Mouse (Mus musculus): ENCODE data around the gene Slc27a2. TPM values are rescaled to one million over a fixed set of nuclear protein-coding genes. Genes with fewer than 3 reads are reported as not detected.
A peak's percentile ranks its signal among the peaks of the same experiment; 100 is the strongest.

The Slc27a2 gene
- polyA plus RNA-seq, 1 experiment from 2014 or later = 41.1 TPM

DNA sequence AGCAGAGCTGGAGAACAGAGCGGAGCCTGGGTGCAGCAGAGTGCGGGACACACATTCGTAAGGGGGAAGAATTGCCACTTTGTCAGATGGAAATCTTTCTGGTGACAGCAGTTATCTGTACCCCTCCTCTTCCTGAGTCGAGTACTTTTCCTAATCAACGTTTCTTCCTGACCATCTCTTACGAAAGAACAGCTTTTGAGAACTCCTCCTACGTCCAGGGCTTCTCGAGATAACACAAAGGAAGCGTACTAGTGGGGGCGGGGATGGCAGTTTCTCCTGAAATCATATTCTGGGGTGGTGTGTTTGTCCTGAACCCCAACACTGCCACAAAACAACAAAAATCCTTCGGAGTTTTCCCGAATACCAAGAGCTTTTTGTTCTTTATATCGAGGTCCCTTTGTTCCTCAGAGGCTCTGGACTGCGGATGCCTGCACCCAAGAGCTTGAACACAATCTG, 67.1 kb downstream of the Slc27a2 start, which contains the start of gene Hdc:
Gene Hdc (minus strand): TSS at position 51 of the 456 bp plus-strand sequence.
- ATAC-seq = no peak
- Histone ChIP-seq H3K27me3 (replicated peaks; ENCODE audit: control insufficient read depth, insufficient read depth, low read length) (no peaks in the 10 kb centered on the region), H3K27ac (ENCODE audit: low read depth, low read length) (no peak within 1 kb of the TSS), H3K4me1 (replicated peaks; ENCODE audit: control insufficient read depth, insufficient read depth, low read length) (no peaks in the 10 kb centered on the region), H3K36me3 (ENCODE audit: control insufficient read depth, insufficient read depth) (no peaks in the 10 kb centered on the region), H3K4me2 (replicated peaks; ENCODE audit: low read depth) (no peak within 1 kb of the TSS), H3K9me3 (ENCODE audit: control insufficient read depth) (no peaks in the 10 kb centered on the region), H3K4me3 (ENCODE audit: low read depth, low read length) (no peak within 1 kb of the TSS), H3K9ac (ENCODE audit: low read depth, low read length) (no peak within 1 kb of the TSS)
- TF ChIP-seq CTCF (IDR thresholded peaks at IDR 0.05; ENCODE audit: low read depth) = no peak
- 62% methylated on average over 14 of the region's 14 CpGs for WGBS

DNA sequence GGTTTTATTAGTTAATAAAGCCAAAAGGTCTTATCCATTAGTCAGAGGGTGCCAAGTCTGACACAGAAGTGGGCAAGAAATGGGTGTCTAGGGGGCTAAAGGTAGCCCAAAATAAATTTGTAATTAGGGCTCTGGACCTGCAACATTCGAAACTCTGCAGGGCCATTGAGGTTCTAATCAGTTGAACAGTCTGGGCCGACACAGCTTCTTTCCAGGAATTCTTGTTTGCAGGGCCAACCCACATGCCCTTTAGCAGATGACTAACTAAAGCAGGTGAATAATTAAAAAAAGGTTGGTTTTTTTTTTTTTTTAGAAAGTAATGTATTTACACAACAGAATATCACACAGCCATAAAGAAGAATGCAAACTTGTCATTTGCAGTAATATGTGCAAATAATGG, 70.2 kb downstream of the Slc27a2 start:
- no peak for ATAC-seq
- Histone ChIP-seq H3K4me3 (ENCODE audit: low read depth, low read length) (no peak overlapping the region), H3K4me2 (replicated peaks; ENCODE audit: low read depth) (no peak overlapping the region), H3K4me1 (replicated peaks; ENCODE audit: control insufficient read depth, insufficient read depth, low read length) (no peaks in the 10 kb centered on the region), H3K9ac (ENCODE audit: low read depth, low read length) (no peak overlapping the region), H3K27ac (ENCODE audit: low read depth, low read length) (no peak overlapping the region), H3K9me3 (ENCODE audit: control insufficient read depth) (no peaks in the 10 kb centered on the region), H3K36me3 (ENCODE audit: control insufficient read depth, insufficient read depth) (no peaks in the 10 kb centered on the region), H3K27me3 (replicated peaks; ENCODE audit: control insufficient read depth, insufficient read depth, low read length) (no peaks in the 10 kb centered on the region)
- no peak for TF ChIP-seq CTCF (IDR thresholded peaks at IDR 0.05; ENCODE audit: low read depth)
- WGBS = 71% methylated on average over 2 of the region's 2 CpGs

DNA sequence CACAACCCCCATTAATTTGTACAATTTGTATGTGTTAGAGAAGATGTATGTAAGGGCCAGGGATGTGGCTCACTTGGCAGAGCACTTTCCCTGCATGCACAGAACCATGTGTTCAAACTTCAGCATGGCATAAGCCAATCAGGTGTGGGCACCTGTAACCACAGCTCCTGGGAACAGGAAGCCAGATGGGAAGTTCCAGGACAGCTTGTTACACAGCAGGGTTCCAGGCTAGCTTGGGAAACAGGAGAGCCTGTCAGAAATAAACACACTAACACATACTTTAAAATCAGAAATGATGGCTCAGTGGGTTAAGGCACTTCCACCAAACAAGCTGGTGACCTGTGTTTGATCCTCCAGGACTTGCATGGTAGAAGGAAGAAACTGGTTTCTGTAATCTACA, 70.9 kb downstream of the Slc27a2 start:
- Histone ChIP-seq H3K36me3 (ENCODE audit: control insufficient read depth, insufficient read depth) (no peaks in the 10 kb centered on the region; the same call in 1 of the 2 replicates), H3K4me2 (replicated peaks; ENCODE audit: low read depth) (no peak overlapping the region), H3K9me3 (ENCODE audit: control insufficient read depth) (no peaks in the 10 kb centered on the region), H3K4me3 (ENCODE audit: low read depth, low read length) (no peak overlapping the region), H3K27me3 (replicated peaks; ENCODE audit: control insufficient read depth, insufficient read depth, low read length) (no peaks in the 10 kb centered on the region), H3K27ac (ENCODE audit: low read depth, low read length) (no peak overlapping the region), H3K4me1 (replicated peaks; ENCODE audit: control insufficient read depth, insufficient read depth, low read length) (no peaks in the 10 kb centered on the region), H3K9ac (ENCODE audit: low read depth, low read length) (no peak overlapping the region)
- no peak for ATAC-seq
- no peak for TF ChIP-seq CTCF (IDR thresholded peaks at IDR 0.05; ENCODE audit: low read depth)

DNA sequence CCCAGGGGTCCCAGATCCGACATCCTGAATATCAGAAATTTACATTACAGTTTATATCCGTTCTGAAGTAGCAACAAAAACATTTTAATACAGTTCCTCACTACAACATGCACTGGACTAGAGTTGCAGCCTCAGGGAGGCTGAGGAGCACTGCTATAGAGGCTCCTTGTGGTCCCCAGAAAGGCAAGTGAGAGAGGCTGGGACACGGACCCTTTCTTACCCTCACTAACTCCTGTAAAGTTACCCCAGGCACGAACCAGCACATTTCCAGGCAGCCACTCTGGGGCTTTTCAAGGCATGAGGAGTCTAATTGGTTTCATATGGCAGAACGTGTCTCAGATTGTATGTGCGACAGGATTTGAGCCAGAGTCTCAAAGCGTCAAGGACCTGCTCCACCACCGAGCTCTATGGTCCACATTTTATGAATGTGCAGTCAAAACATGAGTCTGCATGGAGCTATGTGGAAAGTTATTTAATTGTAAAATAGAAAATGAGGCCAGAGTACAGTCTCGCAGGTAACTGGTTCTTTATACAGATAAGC, 76.3 kb downstream of the Slc27a2 start:
- no peak for TF ChIP-seq CTCF (IDR thresholded peaks at IDR 0.05; ENCODE audit: low read depth)
- Histone ChIP-seq H3K9ac (ENCODE audit: low read depth, low read length) (no peak overlapping the region), H3K27ac (ENCODE audit: low read depth, low read length) (no peak overlapping the region), H3K4me1 (replicated peaks; ENCODE audit: control insufficient read depth, insufficient read depth, low read length) (no peaks in the 10 kb centered on the region), H3K9me3 (ENCODE audit: control insufficient read depth) (no peaks in the 10 kb centered on the region), H3K36me3 (ENCODE audit: control insufficient read depth, insufficient read depth) (peaks cover 11% of the 10 kb centered on the region), H3K27me3 (replicated peaks; ENCODE audit: control insufficient read depth, insufficient read depth, low read length) (no peaks in the 10 kb centered on the region), H3K4me2 (replicated peaks; ENCODE audit: low read depth) (no peak overlapping the region), H3K4me3 (ENCODE audit: low read depth, low read length) (no peak overlapping the region)
- WGBS = 88% methylated on average over 9 of the region's 9 CpGs
- ATAC-seq = no peak

DNA sequence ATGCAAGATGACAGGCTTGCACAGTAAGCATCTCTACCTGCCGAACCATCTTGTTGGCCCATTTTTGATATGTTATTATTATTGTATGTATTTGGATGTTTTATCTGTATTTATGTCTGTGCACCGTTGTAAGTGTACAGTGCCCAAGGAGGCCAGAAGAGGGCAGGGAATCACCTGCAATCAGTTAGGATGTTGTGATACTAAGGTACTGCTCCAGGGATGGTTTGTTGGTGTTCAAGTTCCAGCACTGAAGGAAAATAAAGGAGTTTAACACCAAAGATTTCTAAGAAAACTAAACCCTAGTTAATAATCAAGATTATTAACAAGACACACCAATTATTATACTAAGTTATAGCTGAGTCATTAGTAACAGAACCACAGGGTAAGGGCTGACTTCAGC, 81.0 kb downstream of the Slc27a2 start:
- no peaks in the 10 kb centered on the region for H3K27me3 ChIP-seq (replicated peaks; ENCODE audit: control insufficient read depth, insufficient read depth, low read length)
- H3K9ac ChIP-seq (ENCODE audit: low read depth, low read length) = no peak overlapping the region
- H3K4me2 ChIP-seq (replicated peaks; ENCODE audit: low read depth) = no peak overlapping the region
- no peak overlapping the region for H3K4me3 ChIP-seq (ENCODE audit: low read depth, low read length)
- H3K4me1 ChIP-seq (replicated peaks; ENCODE audit: control insufficient read depth, insufficient read depth, low read length) = no peaks in the 10 kb centered on the region
- no peak overlapping the region for H3K27ac ChIP-seq (ENCODE audit: low read depth, low read length)
- TF ChIP-seq CTCF (IDR thresholded peaks at IDR 0.05; ENCODE audit: low read depth) = peak; percentile 20; the same call in 1 of the 2 replicates
- no peaks in the 10 kb centered on the region for H3K9me3 ChIP-seq (ENCODE audit: control insufficient read depth)
- ATAC-seq = no peak
- H3K36me3 ChIP-seq (ENCODE audit: control insufficient read depth, insufficient read depth) = peaks cover 16% of the 10 kb centered on the region
- 81% methylated on average over 2 of the region's 2 CpGs for WGBS

DNA sequence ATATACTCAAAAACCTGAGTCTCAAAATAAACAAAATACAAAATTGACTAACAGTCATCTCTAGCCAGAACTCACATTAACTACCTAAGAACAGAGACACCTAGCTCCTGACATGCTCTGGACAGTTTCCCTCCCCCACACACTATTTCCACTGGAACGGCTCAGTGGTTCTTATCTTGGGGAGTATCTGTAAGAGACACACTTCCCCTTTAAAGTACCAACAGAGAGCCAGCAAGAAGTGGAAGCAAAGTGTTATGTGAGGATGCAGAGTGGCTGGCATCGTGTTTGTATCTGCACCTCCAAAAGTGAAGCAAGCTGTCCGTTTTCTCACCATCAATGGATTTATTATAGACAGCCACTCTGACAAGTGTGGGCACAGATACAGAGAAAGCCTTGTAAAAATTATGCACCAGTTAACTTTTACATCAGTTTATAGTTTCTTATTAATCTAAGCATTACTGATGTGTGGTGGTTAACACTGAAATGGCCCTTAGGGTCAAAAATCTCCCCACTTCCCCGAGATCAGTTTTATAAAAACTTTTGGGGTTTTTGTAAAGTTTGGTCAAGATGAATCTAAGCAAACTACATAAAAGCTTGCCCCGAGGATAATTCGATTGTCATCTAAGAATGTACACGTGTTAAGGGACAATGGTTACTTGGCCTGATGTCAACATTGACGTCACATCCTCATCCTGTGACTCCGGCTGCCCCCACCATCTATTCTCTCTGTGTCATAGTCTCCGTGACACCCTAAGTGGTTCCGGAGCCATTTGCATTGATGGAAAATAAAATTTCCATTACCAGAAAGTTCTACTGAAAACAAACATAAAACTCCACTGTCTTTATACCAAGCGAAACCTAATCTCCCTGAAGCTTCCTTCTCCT, 84.0 kb downstream of the Slc27a2 start:
- Histone ChIP-seq H3K4me1 (replicated peaks; ENCODE audit: control insufficient read depth, insufficient read depth, low read length) (no peaks in the 10 kb centered on the region), H3K9ac (ENCODE audit: low read depth, low read length) (no peak overlapping the region), H3K36me3 (ENCODE audit: control insufficient read depth, insufficient read depth) (peaks cover 25% of the 10 kb centered on the region), H3K27ac (ENCODE audit: low read depth, low read length) (no peak overlapping the region), H3K27me3 (replicated peaks; ENCODE audit: control insufficient read depth, insufficient read depth, low read length) (no peaks in the 10 kb centered on the region), H3K4me3 (ENCODE audit: low read depth, low read length) (no peak overlapping the region), H3K4me2 (replicated peaks; ENCODE audit: low read depth) (no peak overlapping the region), H3K9me3 (ENCODE audit: control insufficient read depth) (no peaks in the 10 kb centered on the region)
- no peak for TF ChIP-seq CTCF (IDR thresholded peaks at IDR 0.05; ENCODE audit: low read depth)
- 84% methylated on average over 12 of the region's 12 CpGs for WGBS
- no peak for ATAC-seq

Other genes starting within 250 kb of the Slc27a2 start
- 0.07 and 0.12 TPM in 2 replicates for gene Atp8b4, start 51.7 kb upstream of the Slc27a2 start, polyA plus RNA-seq (2015; fragmentation: Nextera tagmentation; extraction: Ambion mirVana)
- 0.92 and 1.2 TPM in 2 replicates for gene Hdc, start 66.9 kb downstream of the Slc27a2 start, polyA plus RNA-seq (2015; fragmentation: Nextera tagmentation; extraction: Ambion mirVana)
- 13.8 and 14.7 TPM in 2 replicates for gene Gabpb1, start 123.9 kb downstream of the Slc27a2 start, polyA plus RNA-seq (2015; fragmentation: Nextera tagmentation; extraction: Ambion mirVana)
- gene Usp8, start 154.9 kb downstream of the Slc27a2 start, polyA plus RNA-seq (2015; fragmentation: Nextera tagmentation; extraction: Ambion mirVana) = 17.7 and 18.0 TPM in 2 replicates
- gene Usp50, start 231.1 kb downstream of the Slc27a2 start, polyA plus RNA-seq (2015; fragmentation: Nextera tagmentation; extraction: Ambion mirVana) = 2.0 and 2.3 TPM in 2 replicates

Measured in intestine, postnatal 0 days (tissue).